Mouse (Mus musculus): ENCODE results near the gene Zfp987.
"Not testable (repeated sequence)": the region's sequence is repeated elsewhere in the genome, so short reads cannot be mapped to it uniquely, and the experiment has no call there.

Gene Zfp987

DNA sequence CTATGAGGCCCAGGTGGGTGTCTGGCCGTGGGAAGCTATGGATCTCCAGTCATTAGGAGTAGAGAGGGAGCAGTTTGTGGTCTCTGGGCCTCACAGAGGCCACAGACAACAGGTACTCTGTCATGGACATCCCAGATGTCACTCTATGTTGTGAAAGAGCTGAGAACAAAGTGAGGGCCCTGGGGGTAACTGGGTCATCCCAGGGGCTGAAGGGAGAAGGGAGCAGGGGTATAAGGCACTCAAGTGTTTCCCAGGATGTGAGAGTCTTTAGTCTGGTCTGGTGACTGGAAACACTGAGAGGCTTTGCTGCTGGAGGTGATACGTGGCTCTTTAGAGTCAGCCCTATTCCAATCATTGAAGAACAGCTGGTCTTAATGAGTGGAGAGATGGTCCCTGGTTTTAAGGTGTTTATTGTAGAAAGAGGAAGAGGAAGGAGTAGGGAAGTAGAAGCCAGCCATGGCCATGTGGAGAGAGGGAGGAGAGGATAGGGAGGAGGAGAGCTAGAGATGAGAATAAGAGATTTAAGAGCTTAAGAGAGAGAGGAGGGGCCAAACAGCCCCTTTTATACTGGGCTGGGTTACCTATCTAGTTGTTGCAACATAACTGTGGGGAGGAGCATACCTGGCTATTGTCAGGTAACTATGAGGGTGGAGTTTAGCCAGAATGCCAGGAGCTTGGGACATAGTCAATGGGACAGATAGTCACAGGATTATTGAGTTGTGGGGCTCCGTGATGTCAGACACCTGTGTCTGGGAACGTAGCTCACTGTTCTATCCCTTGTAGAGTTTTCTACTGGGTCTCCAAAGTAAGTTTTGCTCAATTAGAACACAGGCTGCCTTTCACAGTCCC, 76.5 kb downstream of the Zfp987 start:
- DNase-seq (ENCODE audit: inconsistent ontology term), result not testable (repeated sequence)
